Mouse (Mus musculus) spleen, adult 18-20 months (tissue): ENCODE measurements around the gene Vcpkmt.
"Not testable (repeated sequence)": the region's sequence is repeated elsewhere in the genome, so short reads cannot be mapped to it uniquely, and the experiment has no call there.

ENCODE experiments used
- DNase-seq, 2 experiments: peaks; one replicate each; pipeline ENCODE4 v3.0.0; 2022; ENCODE audit warnings: mixed read lengths in 2 of 2

Gene Vcpkmt

DNA sequence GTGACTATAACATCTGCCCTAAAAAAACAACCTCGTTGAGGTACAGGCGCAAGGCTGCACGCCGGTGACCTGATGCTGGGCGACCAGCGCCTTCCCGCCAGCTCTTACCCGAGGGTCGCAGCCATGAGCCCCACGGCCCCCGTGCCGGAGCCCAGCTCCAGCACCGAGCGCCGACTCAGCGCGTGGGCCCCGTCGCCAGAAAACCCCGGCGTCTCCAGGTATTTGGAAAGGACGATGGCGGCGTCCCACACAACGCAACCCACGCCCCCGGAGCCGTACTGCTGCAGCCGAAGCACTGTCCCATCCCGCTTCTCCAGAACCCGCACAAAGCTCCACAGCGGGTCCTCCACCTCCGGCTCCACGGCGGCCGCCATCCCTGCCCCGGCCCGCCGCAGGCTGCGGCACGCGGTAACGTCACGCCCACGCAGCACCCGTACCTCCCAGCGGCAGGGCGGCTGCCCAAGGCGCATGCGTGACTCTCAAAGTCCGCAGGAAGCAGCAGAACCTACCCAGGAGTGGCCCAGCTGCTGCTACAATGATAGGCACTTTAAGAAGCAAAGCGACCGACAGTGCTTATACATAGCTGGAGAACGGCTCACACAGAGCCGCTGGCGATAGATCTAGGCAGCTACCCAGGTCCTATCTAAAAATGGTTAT is at the start of gene Vcpkmt:
TSS of gene Vcpkmt (minus strand) at position 416 of the 657 bp plus-strand sequence.
- DNase-seq = peak; percentile 81 to 88

DNA sequence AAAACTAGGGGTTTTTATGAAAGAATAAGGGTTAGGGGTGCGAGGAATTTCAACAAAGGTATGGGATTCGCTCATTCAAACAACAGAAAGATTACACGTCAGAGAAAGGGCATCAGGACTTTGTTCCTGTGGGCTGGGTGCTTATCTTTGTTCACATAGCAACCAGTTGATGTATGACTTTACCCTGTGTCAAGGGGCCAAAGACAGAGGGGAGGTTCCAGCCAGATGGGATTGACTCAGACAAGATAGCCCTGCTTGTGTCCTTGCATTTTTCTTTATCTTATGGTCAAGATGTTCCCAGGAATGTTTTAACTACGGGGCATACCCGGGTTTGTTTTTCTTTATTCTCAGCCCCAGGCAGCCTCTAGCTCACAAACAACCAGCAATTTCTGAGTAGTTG is 35.8 kb upstream of the Vcpkmt start:
- not testable (repeated sequence) for DNase-seq

DNA sequence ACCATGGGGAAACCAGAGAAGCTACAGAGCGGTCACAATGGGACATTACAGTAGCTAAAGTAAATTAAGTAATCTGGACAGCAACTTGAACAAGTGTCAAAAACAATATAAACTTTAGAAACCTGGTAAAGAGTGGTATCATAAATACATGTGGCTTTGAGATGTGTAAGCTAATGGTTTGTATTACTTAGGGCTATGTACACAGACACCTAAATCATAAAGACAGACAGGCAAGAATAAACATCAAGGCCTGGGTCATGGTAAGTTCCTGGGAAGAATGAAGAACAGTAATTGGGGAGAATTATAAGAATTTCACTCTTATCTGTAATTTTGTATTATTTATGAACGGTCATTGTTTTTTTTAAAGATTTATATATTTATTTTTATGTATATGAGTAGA is 21.5 kb upstream of the Vcpkmt start:
- DNase-seq = no peak

DNA sequence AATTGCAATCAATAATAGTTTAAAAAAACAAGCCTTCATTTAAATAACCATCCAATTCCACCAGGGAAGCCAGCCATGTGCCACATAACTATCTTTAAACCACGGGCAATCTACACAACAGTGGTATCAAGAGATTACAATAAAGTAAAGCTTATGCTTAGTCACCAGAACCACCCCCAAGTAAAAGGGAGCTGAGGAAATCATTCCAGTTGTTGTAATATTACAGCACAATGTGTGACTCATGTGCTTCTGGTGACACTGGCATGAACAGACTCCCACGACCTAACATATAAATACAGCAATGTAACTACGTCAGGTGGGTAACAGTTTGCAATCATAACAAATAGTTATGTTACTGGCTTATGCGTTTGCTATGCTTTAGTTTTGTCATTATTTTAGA is 14.6 kb upstream of the Vcpkmt start:
- DNase-seq = no peak

DNA sequence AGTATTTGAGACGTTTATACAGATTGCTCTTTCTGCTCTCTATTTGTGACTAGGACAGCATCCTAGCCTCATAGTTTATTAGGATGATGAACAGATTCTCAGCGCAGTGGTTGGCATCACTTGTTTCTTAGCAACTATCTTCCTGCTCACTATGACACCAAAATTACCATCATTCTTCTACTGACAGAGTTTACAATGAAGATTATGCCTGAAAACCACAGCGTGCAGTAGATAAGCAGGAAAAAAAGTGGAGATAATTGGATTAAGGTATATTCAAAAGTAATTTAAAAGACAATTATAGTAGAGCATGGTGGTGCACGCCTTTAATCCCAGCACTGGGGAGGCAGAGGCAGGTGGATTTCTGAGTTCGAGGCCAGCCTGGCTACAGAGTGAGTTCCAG is 10.3 kb upstream of the Vcpkmt start:
- no peak for DNase-seq

DNA sequence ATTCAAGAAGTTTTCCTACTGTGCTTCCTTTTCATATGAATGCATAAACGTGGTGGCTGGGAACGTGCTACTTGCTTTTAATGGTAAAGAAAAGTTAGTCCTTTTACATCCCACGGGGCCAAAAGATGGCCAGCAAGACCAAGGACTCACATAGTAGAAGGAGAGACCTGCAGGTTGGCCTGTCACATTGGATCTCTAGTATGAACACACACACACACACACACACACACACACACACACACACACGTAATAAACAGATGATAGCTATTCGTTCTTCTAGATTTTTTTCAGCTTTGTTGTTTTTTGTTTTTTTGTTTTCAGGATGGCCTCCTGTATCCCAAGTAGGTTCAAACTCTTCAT is 422 bp upstream of the Vcpkmt start:
- no peak for DNase-seq

DNA sequence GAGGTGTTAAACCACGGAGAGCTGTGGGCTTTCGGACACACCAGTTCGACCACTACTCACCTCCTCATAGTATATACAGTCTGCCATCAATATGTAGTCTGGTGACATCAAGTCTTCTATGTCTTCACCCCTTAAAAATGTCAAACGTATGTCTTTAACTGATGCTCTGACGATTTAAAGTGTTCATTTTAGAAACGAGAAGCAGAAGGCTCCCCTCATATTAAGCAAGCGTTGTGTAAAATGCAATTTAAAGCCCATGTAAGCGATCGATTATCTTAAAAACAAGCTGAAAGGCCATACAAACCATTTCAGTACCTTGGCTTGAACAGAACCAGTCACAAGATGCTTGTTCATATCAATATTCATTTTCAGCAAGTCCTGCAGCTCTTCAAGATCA is 614 bp downstream of the Vcpkmt start:
- DNase-seq = no peak

DNA sequence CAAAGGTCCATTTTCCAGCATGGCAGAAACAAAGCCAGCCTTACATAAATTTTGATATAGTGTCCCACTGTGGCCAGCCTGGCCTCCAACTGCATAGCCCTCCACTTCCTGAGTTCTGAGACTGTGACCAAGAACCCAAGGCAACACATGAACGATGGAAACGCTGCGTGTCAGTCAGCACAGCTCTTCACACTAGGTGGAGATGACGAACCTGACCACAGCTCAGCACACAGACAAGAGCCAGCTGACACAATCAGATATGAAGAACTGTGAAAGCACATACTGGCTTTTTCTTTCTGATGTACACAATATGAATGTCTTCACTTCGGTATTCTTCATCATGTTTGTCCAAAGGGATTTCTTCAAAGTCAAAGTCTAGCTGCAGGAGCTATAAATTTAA is 3.2 kb downstream of the Vcpkmt start:
- DNase-seq = no peak

DNA sequence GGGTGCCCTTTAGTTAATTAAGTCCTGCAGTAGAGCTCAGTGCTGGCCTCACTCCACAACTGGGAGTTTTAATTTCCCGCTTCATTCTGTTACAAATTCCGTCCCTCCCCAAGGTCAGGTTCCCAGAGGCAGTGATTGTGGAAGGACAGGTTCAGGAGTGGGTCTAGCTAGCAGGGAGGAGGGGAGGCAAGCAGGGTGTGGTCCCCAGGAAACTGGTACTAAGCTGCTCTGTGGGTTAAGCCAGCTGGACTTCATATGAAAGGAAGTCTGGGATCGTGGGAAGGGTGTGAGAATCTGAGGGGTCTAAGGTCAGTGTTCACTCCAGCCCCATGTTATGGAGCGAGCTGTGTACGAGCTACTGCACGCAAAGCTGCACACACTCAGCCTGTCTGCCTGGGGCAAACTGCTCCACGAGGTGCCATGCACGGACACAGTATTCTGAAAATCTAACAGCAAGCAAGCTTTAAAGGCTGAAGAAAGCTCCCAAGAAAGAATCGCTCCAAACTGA is 6.7 kb downstream of the Vcpkmt start:
- DNase-seq = no peak

DNA sequence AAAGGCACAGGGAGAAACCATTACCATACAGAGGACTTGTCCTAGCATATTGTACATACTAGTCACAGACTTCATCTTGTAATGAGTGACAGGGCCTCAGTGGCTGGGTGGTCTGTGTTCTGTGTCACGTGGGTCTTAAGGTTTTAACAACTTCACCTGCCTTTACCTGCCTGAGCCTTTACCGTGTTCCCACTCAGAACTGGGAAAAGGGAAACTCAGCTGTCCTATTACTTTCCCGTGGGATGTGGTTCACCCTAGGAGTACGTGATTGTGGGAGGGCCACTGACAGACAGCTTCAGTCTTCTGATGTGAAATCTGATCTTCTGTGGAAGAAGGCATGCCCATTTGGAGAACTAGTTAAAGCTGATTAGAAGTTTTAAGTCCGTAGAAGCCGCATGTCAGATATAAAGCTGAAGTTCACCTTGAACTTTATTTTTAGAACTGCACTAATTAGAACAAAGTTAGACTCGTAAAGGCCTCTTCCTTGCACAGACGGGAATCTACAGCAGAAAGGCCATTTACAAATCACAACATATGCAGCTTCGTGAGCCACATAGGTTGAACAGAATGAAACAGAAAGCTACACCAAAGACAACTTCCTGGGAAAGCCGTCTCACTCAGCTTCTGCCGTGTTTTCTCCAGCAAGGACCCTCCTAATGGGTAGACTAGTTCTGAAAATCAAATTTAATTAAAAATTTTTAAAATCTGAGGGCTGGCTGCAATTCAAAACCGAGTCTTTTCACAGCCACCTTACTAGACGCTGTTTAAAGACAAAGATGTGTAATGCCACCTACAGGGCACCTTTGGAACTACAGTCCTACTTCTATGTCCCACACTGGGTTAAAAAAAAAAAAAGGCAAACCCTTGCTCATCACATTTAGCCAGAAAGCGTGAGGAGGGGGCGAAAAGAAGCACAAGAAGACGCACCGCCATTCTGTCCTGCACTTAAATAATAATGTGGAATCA is 8.6 kb downstream of the Vcpkmt start:
- peak in 1 of 2 experiments; percentile 78 for DNase-seq

DNA sequence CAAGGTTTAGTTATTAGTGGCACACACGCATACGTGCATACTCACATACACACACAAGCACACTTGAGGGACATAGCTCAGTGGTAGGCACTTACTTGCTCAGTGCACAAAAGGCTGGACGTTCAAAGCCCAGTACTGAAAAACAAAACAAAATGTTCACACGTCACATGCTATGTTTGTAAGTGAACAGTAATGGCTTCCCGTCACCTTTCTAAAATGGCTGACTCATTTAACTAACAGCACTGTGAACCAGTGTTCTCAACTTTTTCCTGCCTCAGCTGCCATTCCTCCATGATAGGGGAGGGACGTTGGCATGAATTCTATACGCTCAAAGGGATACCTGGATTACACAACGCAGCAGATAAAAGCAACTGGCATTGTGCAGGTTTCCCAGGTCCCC is 9.6 kb downstream of the Vcpkmt start:
- DNase-seq = no peak

DNA sequence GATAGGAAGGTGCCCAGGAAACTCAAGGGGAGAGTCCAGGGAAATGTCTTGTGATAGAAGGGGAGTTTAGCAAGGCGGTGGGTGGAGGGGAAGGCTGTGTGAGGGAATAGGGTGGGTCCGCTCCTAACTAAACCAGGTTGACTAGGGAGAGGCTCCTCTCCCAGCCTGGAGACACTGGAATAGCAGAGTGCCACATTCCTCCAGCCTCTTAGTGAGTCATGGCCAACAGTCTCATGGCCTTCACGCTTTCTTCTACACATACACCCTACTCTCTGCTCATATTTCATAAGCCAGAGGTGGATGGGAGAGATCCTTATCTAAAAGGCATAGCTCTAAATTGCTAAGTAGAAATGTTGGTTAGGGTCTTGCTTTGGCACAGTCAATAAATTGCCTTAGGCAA is 12.9 kb downstream of the Vcpkmt start:
- no peak for DNase-seq

DNA sequence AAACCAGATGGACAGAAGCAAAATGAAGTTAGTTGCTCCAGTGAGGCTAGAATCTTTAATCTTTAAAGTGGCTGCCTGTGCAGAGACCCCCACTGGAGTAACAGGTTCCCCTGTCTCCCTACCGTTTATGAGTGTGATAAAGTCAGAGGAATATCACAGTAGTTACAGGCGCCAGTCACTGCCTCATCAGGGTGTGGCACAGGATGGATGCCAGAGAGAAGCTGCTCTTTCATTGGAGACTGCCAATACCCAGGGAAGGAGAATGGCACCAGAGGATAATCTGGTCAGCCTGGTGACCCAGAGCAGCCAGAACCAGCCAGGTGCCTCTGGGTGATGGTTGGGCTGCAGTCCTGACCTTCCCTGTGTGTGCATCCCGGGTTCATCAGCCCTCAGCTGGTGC is 14.6 kb downstream of the Vcpkmt start:
- no peak for DNase-seq

DNA sequence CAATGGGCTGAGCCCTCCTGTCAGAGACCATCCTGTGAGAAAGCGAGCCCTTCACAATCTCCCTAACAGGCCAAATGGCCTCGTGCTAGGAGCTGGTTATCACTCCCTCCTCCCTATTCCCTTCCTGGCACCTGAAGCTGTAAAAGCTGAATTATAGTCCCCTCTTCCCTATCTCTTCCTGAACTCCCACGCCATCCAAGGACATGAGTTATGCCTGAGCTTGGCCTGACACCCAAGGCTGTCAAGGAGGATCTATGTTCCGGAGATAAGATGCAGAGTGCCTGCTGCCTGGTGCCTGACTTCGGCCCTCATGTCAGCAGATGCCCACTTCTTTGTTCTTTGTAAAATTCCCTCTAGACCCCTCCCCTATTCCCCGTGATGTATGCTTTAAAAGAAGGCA is 21.8 kb downstream of the Vcpkmt start:
- DNase-seq = not testable (repeated sequence)

DNA sequence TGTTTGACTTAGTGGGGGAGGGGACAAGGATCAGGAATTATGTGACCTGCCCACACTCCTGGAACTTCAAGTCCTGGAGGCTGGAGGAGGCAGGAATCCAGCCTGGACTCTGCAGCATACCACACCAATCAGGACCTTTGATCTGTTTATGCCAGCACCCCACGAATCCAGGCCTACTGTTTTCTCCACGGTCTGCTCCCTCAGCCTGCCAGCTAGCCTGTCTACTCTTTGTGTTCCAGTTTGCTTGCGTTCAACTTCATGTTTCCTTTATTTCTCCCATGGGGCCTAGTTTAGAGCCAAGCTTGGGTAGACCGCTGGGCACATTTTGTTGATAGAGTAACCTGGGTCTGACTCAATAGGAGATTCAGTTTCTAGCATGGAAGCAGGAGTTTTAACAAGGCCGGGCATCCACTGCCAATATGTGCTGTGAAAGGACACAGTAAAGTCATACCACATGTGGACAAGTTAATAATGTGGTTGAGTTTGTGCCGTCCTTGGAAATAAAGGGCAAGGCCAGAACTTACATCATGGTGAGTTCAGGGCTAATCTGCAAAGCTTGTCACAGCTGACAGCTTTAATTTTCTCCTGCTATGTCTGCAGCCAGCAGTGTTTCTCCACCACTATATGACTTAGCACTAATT is 26.5 kb downstream of the Vcpkmt start:
- no peak for DNase-seq

DNA sequence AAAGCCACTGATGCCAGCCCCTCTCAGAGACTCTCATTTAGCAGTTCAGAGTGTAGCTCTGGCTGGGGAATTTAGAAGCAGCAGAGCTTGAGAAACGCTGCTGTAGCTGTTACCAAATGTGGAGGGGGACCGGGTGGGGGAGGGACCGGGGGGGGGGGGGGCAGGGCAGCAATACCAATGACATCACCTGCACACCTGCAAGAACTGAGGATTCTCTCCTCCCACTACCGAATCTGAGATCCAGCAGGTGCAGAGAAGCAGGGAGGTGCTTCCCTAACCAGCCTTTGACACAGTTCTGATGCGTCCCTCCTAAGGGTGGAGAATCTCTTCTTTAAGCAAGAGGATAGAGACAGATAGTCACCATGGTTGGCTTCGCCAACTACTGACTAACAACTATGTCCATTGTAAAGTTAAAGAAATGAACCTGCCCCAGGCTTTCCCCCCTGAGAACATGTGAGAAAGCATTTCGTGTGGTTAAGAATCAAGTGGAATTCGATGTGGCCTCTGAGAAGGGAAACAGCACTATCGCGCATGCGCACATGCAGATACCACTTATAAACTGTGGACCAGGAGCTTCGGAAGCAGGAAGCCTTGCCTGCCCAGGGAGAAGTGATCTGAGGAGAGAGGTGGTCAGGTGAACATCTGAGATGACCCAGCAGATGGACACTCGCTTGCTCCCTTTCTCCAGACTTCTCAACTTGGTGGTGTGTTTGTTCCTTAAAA is 37.2 kb downstream of the Vcpkmt start:
- DNase-seq = no peak

DNA sequence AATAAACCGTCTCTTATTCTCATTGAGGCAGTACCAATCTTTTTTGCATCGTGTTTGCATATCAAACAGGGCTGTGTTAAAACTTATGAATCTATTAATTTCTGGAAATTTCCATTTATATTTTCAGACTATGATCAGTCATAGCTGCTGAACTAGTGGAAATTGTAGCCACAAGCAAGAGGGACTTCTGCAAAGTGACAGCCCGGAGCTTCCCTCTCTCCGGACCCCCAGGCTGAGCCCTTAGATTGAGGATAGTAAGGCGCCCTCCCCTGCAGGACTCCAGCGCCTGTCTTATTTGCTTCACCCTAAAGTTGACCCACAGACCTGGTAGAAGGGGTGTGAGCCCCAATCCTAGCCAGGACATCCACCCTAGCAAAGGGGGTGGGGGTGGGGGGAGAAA is 37.8 kb downstream of the Vcpkmt start:
- no peak for DNase-seq

DNA sequence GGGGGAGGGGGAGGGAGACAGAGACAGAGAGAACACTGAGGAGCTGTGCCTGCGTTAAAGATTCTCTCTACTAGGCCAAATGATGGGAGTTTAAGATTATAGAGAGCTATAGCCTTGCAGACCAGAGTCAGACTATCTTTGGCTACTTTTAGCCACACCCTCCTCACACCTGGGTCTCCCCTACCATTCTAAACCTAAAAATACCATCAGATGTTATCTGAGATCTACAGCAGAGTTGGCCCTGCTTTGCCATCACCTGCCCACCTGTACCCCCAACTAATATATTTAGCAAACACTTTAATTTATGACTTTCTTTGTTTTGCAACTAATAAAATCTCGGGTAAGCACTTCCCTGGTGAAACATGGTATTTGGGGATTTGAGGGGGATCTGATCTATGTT is 38.3 kb downstream of the Vcpkmt start:
- no peak for DNase-seq

DNA sequence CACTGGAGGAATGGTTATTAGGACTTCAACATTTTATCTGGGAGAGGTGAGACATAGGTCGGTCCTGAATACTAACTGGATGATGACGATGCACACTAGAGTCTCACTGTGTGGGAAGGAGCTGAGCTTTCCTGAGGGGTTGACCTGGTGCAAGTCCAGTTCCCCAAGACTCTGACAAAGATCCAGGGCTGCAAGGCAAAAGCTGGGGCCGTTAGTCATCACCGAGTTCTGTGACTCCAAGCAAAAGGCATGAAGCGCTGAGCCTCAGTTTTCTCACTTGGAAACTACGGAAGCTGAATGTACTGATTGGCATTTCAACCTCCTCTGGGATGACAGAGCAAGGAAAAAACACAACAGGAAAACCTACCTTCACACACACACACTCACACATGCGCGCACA is 40.5 kb downstream of the Vcpkmt start:
- no peak for DNase-seq

DNA sequence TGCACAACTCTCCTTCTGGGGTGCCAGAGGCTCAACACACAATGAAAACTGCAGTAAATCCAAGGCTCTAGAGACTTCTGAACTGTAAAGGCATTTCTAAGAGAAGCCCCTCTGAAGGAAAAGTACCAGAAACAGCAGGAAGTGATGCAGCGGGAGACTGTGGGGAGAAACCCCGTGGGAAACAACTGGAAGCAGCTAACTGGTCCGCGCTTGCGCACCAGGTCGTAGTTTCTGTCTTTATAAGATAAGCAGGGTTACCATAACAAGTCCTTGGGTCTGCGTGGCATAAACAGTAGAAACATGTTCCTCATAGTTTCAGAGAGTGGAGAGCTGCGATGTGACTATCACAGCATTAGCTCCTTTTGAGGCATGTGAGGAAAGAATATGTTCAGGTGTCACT is 41.2 kb downstream of the Vcpkmt start:
- DNase-seq = no peak

DNA sequence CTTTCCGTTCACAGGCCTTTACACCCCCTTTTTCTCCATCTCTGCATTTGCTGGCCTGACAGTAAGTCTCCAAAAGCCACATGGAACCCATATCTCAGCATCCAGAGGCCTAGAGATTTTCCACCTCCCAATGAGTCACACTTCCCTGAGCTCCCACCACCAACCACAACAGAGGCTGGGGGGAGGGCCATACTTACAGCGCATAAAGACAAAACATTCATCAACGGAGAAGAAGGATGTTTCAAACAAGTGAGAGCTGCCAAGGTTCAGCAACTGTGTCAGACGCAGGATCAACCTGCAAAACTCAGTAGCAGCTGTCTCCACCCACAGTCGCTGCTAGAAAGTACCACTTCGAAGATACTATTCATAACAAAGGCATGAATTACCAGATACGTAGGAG is 43.5 kb downstream of the Vcpkmt start:
- DNase-seq = no peak

DNA sequence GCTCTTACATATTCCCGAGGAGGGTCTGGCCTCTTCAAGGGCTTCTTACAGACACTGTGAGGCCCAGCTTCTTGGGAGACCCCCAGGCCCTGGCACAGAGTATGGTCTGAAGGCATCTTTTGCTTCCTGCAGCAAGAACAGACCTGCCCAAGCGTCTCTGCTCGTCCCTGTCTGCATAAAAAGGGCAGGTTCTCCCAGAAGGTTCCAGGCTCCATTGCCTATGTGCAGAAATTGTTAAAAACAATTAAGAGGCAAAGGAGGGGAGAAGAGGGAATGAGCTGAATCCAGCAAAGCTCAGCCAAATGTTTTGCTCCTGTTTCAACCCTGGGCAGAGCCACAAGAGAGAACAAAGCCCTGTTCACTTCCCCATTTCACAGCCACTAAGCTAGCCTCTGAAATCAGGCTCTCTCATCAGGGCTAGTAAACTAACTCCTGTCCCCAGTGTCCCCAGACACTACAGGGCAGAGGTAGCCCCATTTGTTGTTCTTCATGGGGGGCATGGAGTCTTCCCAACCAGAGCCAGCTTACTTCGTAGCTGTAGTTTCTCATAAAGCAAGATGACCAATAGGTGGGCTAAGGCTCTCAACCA is 44.4 kb downstream of the Vcpkmt start:
- peak in 1 of 2 experiments; percentile 49 for DNase-seq
